Mouse (Mus musculus) ES-Bruce4 (cell line): ENCODE results near the gene Acadsb. TPM values are rescaled to one million over a fixed set of nuclear protein-coding genes. Genes with fewer than 3 reads are reported as not detected.

Experiments
- H3K27ac ChIP-seq: 2 replicates; pipeline ENCODE4 v1.5.1; 2012; ENCODE audit warnings: low read length, inconsistent platforms; ENCODE audit not compliant: insufficient read depth
- H3K27me3 ChIP-seq: 2 replicates; pipeline ENCODE4 v1.6.1; 2012; ENCODE audit warnings: mild to moderate bottlenecking, low read length, inconsistent platforms; ENCODE audit not compliant: control insufficient read depth, poor library complexity, insufficient read depth, severe bottlenecking
- H3K36me3 ChIP-seq: 2 replicates; pipeline ENCODE4 v1.6.1; 2012; ENCODE audit warnings: inconsistent platforms, mild to moderate bottlenecking, low read length, moderate library complexity; ENCODE audit not compliant: control insufficient read depth, poor library complexity, insufficient read depth, severe bottlenecking
- H3K4me1 ChIP-seq: one replicate; pipeline ENCODE4 v1.8.1; 2011; ENCODE audit warnings: low read length; ENCODE audit not compliant: control insufficient read depth, insufficient read depth
- H3K4me3 ChIP-seq: 2 replicates; pipeline ENCODE4 v1.5.1; 2011; ENCODE audit warnings: low read depth, mild to moderate bottlenecking, low read length
- H3K9ac ChIP-seq: 2 replicates; pipeline ENCODE4 v1.6.1; 2012; ENCODE audit warnings: low read depth, mild to moderate bottlenecking, inconsistent platforms; ENCODE audit not compliant: poor library complexity, severe bottlenecking
- H3K9me3 ChIP-seq: replicated peaks from 2 replicates; pipeline ENCODE4 v1.6.1; 2012; ENCODE audit warnings: mild to moderate bottlenecking, low read length, inconsistent platforms; ENCODE audit not compliant: control insufficient read depth, poor library complexity, insufficient read depth, severe bottlenecking
- CTCF ChIP-seq: IDR thresholded peaks from one replicate; pipeline ENCODE4 v1.8.1; 2011; ENCODE audit warnings: low read depth, low read length
- EP300 ChIP-seq: IDR thresholded peaks from 2 replicates; pipeline ENCODE4 v1.6.1; 2011; ENCODE audit warnings: low read depth, low read length; ENCODE audit not compliant: insufficient read depth
- POLR2A ChIP-seq: IDR thresholded peaks from one replicate; pipeline ENCODE4 v1.8.1; 2011; ENCODE audit warnings: low read length; ENCODE audit not compliant: insufficient read depth
- polyA plus RNA-seq: library from polyadenylated mRNA; stranded (reverse); fragments of >200 nt; gene quantifications from 2 replicates; pipeline ENCODE4 v1.2.4, GENCODE M21; 2011; ENCODE audit warnings: low read depth; ENCODE audit not compliant: missing spikeins, insufficient read depth, insufficient read length

Acadsb gene
- polyA plus RNA-seq, 1 experiment: 38.3 TPM

DNA sequence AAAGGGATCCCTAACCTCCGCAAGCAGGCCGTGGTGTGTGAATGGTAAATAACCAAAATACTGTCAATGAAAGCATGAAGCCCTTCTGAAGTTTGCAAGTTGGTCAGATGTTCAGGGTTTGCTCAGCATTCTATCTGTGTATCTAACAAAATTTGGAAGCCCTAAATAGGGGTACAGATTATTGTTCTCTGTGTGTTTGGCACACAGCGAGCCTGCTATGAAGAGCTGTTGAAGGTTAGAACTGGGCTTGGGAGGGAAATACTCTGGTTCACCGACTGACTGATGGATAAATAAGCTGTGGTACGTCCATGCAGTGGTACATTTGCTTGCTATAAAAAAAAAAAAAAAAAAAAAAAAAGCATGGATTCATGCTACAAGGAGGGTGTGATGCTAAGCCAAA is 61.1 kb downstream of the Acadsb start:
- TF ChIP-seq EP300: no peak
- no peak for TF ChIP-seq CTCF
- no peak for TF ChIP-seq POLR2A
- Histone ChIP-seq H3K36me3 (no peaks in the 10 kb centered on the region), H3K27me3 (no peaks in the 10 kb centered on the region), H3K4me3 (no peak overlapping the region), H3K4me1 (no peaks in the 10 kb centered on the region), H3K27ac (no peak overlapping the region), H3K9me3 (no peaks in the 10 kb centered on the region), H3K9ac (no peak overlapping the region)

GRCm38 (mm10) chr7:131477140-131477539 is 66.7 kb downstream of the Acadsb start:
- H3K36me3 ChIP-seq: no peaks in the 10 kb centered on the region
- H3K27me3 ChIP-seq: no peaks in the 10 kb centered on the region
- TF ChIP-seq CTCF: no peak
- no peak for TF ChIP-seq POLR2A
- no peak for TF ChIP-seq EP300
- H3K27ac ChIP-seq: no peak overlapping the region
- no peak overlapping the region for H3K9ac ChIP-seq
- no peaks in the 10 kb centered on the region; the same call in 1 of the 2 replicates for H3K9me3 ChIP-seq
- no peak overlapping the region for H3K4me3 ChIP-seq
- no peaks in the 10 kb centered on the region for H3K4me1 ChIP-seq

DNA sequence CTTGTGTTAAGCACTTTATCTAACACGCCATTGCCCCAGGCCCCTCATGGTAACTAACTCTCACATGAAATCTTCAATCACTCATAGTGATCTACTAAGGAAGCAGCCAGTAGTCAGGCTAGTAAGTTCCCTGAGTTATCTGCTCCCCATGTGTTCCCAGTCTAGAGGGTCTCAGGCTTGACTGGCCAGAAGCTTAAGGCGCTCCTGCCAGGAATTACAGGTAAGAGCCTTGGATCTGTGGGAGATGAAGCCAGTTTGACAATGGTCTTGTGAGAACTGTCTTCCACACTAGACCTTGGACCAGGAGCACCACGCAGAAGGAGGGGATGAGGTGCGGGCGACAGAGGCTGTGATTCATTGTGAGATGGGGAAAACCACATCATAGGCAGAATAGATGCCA is 68.0 kb downstream of the Acadsb start:
- Histone ChIP-seq H3K36me3 (no peaks in the 10 kb centered on the region), H3K9me3 (no peaks in the 10 kb centered on the region; the same call in 1 of the 2 replicates), H3K4me1 (no peaks in the 10 kb centered on the region), H3K9ac (no peak overlapping the region), H3K27ac (no peak overlapping the region), H3K4me3 (no peak overlapping the region), H3K27me3 (no peaks in the 10 kb centered on the region)
- TF ChIP-seq POLR2A (no peak), CTCF (no peak), EP300 (no peak)

Other genes with a start within 250 kb of the Acadsb start
- gene 5430419D17Rik, start 236.2 kb upstream of the Acadsb start, polyA plus RNA-seq: not detected in 2 replicates
- gene Cuzd1, start 88.3 kb upstream of the Acadsb start, polyA plus RNA-seq: not detected in 2 replicates
- 1.7 TPM in 1 of 2 replicates, not detected in the other for gene Fam24b, start 81.1 kb upstream of the Acadsb start, polyA plus RNA-seq
- not detected in 2 replicates for gene Fam24a, start 76.7 kb upstream of the Acadsb start, polyA plus RNA-seq
- 23.8 and 26.0 TPM in 2 replicates for gene 2310057M21Rik, start 47.8 kb upstream of the Acadsb start, polyA plus RNA-seq
- gene Pstk, start 39.5 kb upstream of the Acadsb start, polyA plus RNA-seq: 58.9 and 64.7 TPM in 2 replicates
- 24.6 and 27.7 TPM in 2 replicates for gene Ikzf5, start 80 bp upstream of the Acadsb start, polyA plus RNA-seq
- gene Hmx3, start 132.3 kb downstream of the Acadsb start, polyA plus RNA-seq: not detected in 2 replicates
- 0.39 TPM in 1 of 2 replicates, not detected in the other for gene Hmx2, start 138.2 kb downstream of the Acadsb start, polyA plus RNA-seq
- 141 and 145 TPM in 2 replicates for gene Bub3, start 149.6 kb downstream of the Acadsb start, polyA plus RNA-seq